In genomic region chr17:30524451-30524850, GRCm38 (mm10) we compare ENCODE assay signal across 11 mouse cellular contexts. TPM values are rescaled to one million over a fixed set of nuclear protein-coding genes. Genes with fewer than 3 reads are reported as not detected.
A peak's percentile ranks its signal among the peaks of the same experiment; 100 is the strongest.
DNase-seq lines count a peak whose midpoint lies in the region; ATAC-seq and TF ChIP-seq lines count a peak whose summit lies in the region.
"Had no signal": no experiment of that assay in that cellular context is flagged by ENCODE, and none has a peak within 500 bp of the region (broad histone marks: within the 10 kb centered on the region; RNA-seq: fewer than 3 reads in every experiment).

No protein-coding gene starts in this region.

- no peaks in the 10 kb centered on the region for H3K36me3 ChIP-seq in kidney, adult 2 months (ENCODE audit: control insufficient read depth, insufficient read depth, low read length)
- H3K36me3 ChIP-seq: liver, embryonic 15.5 days had no signal

- no peak for TF ChIP-seq CTCF in kidney, adult 2 months (conservative IDR thresholded peaks at IDR 0.05; ENCODE audit: insufficient read depth, insufficient read length, low read depth, low read length)

- ATAC-seq in CD4-positive, CD25-positive, alpha-beta regulatory T cell, adult 4 months, result peak; percentile 43

- intact Hi-C loops in left cerebral cortex, postnatal 36 days (cut with DNase I), result loop anchor here (5.0 kb wide), 1 partner anchor 58 kb away; no protein-coding TSS in a partner anchor

- H3K4me3 ChIP-seq in kidney, adult 2 months (ENCODE audit: insufficient read depth, low read depth, low read length), result no peak overlapping the region
- H3K4me3 ChIP-seq: kidney, embryonic 15.5 days; liver, embryonic 15.5 days had no signal

- H3K27ac ChIP-seq in kidney, adult 2 months (ENCODE audit: insufficient read depth, low read depth, low read length), result no peak overlapping the region
- H3K27ac ChIP-seq: kidney, embryonic 15.5 days; liver, embryonic 15.5 days had no signal

- whole genome bisulfite sequencing in kidney, adult 2 months, result 74% methylated on average over 7 of the region's 7 CpGs

- no peaks in the 10 kb centered on the region for H3K27me3 ChIP-seq in kidney, adult 2 months (replicated peaks; ENCODE audit: control insufficient read depth, insufficient read depth, low read length)
- H3K27me3 ChIP-seq: CH12.LX; kidney, embryonic 15.5 days; liver, embryonic 15.5 days had no signal

- peak; percentile 22 for DNase-seq in kidney, adult 2 months
- DNase-seq in kidney, adult 18-20 months, result no peak
- DNase-seq in cerebellum, postnatal 36 days, result peak; percentile 85 to 87
- peak; percentile 81 to 82 for DNase-seq in left cerebral cortex, postnatal 36 days (ENCODE audit: low spot score in 2 of 2)
- no peak for DNase-seq in Muller cell, postnatal 12 days (ENCODE audit: inconsistent ontology term)
- DNase-seq in spleen, postnatal 36 days (ENCODE audit: low spot score in 2 of 2), result no peak
- DNase-seq in adipocyte (ENCODE audit: low spot score), result no peak

- no peaks in the 10 kb centered on the region for H3K4me1 ChIP-seq in kidney, adult 2 months (ENCODE audit: control insufficient read depth, insufficient read depth, low read length)
- H3K4me1 ChIP-seq: liver, embryonic 15.5 days had no signal

- no peak for TF ChIP-seq POLR2A in kidney, adult 2 months (IDR thresholded peaks at IDR 0.05; ENCODE audit: low read depth, low read length)

RNA-seq across cellular contexts. Expression of gene Btbd9, which starts 51.8 kb away (rescaled TPM):
- 21.9 and 25.6 TPM in 2 replicates for polyA plus RNA-seq in kidney, adult 2 months (2012; rRNA removed)
- polyA plus RNA-seq in CD4-positive, CD25-positive, alpha-beta regulatory T cell, adult 4 months (2017; shearing (Covaris generic)), result 10 to 100 TPM; 58.9 to 82.9 TPM
- total RNA-seq in left cerebral cortex, postnatal 36 days (2021), result 100 to 1,000 TPM in 1 of 2 experiments, 10 to 100 TPM in 1; 80.5 to 105 TPM

Comparison
In these comparisons a context has a peak if more than half of its experiments do, and no peak if none do; other contexts are left out.
1. DNase-seq: peak in kidney, adult 2 months (single experiment), cerebellum, postnatal 36 days (2 of 2) and left cerebral cortex, postnatal 36 days (2 of 2); none in kidney, adult 18-20 months (single experiment), Muller cell, postnatal 12 days (single experiment), spleen, postnatal 36 days (0 of 2) and adipocyte (single experiment).